Mouse (Mus musculus): ENCODE results near the gene Acr.

The Acr gene

DNA sequence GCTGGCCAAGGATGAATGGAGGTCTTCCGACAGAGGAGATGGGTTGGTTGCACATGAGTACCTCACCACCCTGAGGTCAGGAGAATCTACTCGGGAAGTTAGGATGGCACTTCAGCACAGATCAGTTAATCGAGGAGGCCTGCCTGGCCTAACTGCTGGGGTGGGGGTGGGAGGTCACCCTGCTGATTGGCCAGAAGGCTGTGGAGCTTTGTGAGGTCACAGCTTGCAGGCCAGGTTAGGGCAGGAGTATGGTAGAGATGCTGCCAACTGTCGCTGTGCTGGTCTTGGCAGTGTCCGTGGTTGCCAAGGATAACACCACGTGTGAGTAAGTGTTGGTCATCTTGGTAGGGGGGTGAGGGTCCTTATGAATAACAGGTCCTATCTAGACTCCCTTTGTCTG is at the start of gene Acr:
Gene Acr, plus strand, starts transcription at position 213 of the 400 bp plus-strand sequence.
- DNase-seq: no peak

DNA sequence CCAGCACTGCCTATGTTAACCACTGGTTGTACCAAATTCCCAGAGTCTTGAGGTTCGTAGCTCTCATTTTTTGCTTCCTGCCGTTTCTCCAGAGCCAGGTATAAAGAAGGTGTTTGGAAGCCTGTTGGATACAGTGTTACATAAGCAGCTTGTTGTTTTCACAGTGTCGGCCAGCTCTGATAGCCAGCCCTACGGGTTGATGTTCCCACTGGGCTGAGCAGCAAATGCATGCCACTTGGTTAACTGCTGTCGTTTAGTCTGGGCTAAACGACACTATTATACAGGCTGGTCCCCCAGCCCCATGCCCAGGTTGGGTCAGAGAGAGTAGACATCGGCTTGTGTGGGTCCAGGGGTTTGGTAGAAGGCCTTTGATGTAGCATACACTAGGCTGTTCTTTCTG is 46.2 kb upstream of the Acr start:
- DNase-seq: no peak

DNA sequence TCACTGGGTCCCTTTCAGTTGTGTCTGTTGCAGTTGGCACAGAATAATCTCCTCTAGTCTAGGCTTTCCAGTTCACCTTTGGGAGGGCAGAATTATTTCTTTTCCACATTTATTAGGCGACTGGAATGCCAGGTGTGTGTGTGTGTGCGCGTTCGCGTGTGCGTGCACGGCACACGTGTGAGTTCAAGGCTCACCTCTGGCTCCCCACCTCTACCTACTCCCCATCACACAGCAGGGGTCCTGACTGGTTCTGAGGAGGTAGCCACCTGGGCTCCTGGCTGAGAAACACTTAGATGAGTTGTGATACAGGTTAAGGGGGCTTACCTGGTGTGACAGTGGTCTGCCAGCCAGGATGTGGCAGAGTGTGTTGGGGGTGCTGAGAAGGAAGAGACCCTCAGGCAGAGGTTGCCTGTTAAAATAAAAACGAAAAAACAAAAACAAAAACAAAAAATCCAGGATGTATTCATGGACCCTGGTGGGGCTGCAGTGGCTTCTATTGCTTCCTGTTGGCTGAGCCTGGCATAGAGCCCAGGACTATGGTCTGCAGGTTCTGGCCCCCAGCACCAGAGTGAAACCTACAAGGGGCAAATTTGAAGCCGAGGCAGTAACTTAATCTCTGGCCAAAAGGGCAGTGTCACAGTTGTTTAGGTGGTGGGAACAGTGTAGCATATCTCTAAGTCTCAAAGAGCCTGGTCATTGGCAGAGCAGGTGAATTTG is 45.4 kb upstream of the Acr start:
- DNase-seq: no peak

DNA sequence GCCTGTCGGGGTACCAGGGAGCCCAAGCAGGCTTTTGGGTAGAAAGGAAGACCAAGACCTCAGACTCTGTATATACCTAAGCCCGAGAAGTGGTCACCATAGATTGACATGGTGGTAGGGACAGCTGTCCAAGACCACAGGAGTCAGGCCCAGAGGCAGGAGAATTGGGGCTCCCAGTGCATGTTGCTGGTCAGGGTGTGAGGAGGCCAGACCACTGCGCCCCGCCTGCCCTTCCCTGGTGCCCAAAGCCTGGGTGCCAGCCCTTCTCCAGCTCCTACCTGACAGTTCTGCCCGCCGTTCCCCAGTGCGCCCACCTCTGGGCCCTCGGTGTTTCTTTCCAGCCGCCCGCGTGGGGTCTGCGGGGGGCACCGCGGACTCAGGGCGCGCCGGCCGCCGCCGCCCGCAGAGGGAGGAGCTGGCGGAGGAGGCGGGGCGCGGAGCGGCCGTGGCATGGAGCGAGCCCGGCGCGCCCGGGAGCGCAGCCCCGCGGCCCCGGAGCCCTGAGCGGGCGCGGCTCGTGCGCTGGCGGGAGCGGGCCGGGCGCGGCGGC is 44.8 kb upstream of the Acr start:
- no peak for DNase-seq

DNA sequence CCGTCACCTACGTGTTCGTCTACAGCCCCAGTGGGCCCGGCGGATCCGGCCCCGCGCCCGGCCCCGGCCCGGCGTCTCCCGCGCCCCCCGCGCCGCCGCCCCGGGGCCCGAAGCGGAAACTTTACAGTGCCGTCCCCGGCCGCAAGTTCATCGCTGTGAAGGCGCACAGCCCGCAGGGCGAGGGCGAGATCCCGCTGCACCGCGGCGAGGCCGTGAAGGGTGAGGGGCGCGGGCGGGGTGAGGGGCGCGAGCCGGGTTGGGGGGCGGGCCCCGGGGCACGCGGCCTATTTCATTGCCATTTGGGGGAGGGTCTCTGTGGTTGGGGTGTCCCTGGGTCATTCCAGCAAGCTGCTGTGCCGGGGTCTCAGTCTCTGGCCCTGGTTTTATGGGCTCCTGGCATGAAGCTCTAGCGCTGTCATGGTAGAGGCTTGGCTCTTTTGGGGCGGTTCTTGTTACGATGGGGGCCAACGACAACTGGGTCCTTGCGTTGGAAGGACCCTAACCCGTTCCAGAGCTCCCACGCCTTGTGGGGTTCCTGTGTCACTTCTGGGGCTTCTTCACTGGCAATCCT is 44.0 kb upstream of the Acr start:
- no peak for DNase-seq

DNA sequence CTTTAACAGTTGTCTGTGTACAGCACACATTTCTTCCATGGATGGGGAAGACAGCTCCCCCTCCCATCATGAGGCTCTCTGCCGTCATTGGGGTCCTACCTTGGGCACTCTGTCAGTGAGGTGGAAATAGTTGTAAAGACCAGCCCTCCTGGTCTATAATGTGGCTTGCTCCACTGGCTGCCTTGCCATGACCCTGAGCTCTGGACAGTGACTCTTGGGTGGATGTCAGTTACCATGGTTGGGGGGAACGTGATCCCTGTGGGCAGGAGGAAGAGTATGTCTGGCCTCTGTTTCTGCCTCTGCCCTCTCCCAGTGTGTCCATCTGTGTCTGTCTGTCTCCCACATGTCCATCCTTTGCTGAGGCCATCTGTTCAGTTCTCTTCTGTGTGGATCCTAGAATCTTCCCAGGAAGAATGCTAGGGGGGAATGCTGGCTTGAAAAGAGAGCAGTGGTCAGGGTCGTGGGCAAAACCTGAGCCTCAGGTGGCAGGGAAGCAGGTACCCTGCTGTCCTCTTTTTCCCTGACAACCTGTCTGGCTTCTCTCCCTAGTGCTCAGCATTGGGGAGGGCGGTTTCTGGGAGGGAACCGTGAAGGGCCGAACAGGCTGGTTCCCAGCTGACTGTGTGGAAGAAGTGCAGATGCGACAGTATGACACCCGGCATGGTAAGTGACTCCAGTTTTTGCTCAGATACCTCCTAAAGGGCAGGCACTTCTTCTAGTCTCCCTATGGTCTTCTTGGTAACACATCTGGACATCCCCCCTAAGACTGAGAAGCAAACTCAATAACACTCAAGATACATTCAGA is 43.3 kb upstream of the Acr start:
- no peak for DNase-seq

DNA sequence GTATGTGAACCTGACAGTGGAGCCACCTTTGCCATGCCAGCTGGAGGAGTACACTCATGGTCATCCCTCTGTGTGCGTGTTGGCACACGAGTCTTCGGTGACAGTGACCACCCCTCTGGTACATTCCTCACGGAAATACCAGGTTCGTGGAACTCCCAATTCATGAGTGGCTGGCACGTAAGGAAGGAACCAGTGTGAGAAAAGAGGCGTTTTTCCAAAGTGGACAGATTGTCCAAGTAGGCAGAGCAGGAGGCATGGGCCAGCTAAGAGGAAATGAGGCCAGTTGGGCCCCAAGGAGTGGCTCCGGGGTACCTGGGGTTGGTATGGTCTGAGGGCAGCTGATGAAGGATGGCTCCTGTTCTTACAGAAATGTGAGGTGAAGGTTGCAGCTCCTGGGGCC is 42.7 kb upstream of the Acr start:
- no peak for DNase-seq

DNA sequence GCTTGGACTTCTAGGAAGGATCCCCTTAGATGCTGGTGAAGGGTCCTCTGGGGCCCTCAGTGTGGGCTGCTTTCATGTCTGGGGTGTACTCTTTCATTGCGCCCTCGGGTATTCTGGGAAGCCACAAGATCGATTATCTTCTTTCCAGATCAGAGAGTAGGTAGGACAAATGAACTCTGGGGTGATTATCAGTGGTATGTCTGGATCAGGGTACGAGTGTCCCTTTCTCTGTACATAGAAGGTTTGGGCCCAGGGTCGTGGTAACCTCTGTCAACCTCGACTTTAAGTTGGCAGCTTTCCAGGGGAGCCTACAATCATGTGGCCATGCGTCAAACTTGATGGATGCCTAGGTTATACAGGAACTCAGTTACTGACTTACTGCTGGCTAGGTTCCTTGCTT is 42.2 kb upstream of the Acr start:
- no peak for DNase-seq

DNA sequence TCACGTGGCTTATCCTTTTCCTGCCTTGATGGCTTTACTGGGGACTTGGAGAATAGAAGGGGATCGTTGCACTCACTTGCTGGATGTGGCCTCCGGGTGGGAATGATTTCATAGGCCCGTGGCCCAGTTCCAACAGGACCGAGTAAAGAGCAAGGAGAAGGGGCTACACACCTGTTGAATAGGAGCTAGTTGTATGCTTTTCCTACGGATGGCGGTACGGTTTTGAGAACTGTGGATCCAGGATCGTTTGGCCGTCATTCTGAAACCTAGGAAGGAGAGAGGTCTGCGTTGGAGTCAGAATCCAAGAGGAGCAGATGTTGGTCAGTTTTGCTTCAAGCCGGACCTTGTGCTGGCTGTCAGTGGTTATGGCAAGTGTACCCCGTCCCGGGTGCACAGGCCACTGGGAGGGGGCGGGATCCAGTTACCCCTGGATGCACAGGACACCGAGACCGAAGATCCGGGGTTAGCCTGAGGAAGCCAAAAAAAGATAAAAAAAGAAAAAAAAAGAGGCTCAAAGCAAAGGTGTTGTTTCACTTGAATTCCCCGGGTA is 41.3 kb upstream of the Acr start:
- DNase-seq: no peak

DNA sequence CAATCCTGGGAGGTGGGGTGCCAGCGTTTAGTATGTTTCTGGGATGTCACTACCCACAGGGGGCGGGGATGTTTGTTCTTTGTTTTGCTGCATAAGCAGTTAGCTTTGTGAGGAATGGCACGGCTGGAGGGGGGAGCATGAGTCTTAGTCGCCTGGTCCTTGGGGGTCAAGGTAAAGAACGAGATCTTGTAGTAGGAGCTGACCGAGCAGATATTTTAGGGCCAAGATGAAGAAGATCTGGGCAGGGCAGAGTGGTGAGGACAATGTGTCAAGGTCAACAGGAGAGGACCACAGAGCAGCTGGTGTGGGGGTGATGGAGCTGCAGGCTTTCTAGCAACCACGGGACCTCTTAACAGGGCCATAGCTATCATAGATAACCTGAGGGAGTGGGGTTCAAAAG is 40.7 kb upstream of the Acr start:
- no peak for DNase-seq

DNA sequence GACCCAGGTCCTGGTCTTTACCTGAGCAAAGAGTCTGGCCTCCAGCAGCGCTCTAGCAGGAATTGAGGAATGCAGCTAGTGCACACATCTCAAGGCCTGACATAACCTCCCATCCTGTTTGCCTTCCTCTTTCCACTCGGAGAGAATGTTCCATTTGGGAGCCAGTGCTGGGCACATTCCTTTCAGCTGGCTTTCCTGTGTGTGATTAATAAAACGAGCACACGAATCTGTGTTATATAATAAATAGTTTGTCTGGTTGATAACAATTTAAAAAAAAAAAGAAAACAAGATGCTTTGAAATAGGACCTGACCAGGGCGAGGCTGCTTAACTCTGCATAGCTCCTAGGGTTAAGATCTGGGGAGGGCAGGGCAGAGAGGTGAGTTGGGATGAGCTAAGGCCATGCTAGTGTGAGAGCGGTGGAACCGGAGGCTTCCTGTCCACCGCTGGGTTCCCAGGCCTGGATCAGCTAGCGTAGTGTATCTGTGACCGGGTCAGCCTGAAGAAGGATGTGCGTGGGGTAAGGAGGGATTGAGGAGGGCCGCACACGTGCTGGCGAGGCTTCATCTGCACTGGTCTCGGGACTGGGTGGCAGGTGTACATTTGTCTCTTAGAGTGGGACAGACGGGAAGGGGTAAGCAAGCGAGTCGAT is 39.8 kb upstream of the Acr start:
- no peak for DNase-seq

DNA sequence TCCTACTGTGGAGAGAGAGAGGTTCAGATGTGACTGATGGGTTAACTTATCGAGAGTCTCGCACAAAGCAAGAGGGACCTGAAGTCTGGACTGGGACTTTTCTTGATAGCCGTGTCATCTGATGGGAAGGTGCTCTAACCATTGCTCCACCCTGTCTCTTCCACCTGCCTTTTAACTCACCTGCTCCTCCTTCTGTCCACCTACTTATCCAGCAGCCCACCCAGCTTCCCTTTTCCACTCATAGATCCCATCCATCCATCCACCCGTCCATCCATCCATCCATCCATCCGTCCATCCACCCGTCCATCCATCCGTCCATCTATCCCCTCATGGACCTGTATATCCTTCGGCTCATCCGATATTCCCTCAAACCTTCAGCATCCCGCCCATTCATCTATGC is 39.2 kb upstream of the Acr start:
- DNase-seq: no peak

DNA sequence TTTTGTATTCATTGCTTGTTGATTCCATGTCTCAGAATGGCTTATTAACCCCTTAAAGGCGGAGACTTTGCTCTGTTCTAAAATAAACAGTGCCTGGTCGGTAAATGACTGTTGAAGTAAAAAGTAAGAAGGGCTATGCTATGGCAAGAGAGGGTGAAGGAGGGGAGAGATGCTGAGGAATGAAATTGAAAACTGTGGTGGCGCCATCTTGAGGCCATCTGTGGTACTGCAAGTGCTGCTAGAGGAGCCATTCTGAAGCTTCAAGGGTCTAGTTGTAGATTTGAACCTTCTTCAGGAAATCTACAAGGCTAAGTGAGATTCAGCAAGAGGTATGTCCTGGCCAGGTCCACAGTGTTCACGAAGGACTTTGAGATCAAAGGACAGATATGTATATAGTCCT is 37.8 kb upstream of the Acr start:
- DNase-seq: peak; percentile 69

DNA sequence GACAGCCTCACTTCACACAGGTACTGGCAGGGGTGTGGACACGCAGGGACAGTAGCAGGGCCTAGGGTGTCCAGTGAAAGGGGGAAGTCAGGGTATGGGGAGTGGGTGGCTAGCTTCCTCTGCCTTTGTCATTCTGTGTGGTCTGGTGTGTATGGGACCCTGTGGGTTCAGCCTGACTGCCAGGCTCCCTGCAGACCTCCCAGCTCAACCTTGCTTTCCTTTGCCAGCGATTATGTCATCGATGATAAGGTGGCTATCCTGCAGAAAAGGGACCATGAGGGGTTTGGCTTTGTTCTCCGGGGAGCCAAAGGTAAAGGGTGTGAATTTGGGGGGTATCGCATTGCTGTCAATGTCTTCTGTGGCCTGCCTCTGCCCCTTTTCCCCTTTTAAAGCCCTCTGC is 36.7 kb upstream of the Acr start:
- no peak for DNase-seq

DNA sequence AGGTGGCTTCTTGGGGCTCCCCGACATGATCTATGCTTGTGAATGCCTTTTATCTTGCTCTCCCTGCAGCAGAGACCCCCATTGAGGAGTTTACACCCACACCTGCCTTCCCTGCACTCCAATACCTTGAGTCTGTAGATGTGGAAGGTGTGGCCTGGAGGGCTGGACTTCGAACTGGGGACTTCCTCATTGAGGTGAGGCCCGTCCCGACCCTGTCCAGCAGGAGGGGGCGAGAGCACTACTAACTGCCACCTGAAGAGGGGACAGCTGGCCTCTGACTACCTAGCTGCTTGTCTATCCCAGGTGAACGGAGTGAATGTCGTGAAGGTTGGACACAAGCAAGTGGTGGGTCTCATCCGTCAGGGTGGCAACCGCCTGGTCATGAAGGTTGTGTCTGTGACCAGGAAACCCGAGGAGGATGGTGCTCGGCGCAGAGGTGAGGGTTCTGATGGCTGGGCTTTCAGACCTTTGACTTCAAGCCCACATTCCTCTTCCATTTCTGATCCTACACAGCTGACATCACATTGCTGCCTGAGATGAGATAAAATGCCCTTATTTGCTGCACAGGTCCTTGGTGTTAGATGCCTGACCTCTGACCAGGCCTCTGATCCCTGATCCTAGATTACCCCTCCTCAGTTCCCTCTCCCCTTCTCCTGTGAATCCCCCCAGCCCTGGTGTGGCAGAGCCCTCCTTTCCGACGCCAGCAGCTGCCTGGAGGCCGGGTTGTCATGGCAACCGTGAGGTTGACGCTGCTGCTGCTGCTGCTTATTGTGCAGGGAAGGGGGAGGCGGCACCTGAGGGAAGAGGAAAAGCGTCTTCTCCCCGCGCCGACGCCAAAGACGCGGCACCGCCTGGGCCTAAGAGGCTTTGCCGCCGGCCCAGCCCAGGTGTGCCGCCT is 35.9 kb upstream of the Acr start:
- DNase-seq: peak; percentile 89

DNA sequence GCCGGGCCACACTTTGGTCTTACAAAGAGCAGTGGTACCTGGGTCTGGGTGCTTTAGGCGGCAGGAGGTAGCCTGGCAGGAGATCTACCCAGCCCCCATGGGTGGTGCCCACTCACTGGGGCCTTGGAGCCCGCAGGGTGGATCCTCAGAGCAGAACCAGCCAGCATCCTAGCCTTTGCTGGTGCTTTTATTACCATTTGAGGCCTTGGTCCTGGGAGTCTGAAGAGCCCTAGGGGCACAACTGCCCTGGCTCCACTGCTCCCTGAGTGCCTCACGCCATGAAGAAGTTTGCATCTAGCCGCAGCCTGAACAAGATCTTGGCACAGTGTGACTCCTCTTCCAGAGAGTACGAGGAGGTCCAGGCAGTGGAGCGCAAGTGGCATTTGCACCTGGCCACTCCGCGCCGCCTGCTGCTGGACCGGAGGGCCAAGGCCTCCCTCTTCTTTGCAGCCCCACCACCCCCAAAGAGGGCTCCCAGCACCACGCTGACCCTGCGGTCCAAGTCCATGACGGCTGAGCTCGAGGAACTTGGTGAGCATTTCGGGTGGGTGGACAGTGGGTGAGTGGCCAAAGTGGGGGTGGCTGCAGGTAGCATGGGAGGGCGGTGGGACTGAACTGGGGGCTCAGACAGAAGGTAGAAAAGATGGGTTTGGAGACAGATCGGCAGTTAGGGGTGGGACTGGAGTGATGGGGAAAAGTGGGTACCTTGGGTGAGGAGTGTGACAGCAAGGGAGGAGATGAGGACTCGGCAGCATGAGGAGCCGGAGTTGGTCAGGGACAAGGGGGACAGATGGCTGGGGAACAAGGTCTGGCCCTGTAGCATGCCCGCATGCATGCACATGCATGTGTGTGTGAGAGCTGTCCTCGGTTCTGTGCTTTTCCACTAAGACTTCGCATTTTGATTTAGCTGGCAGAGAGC is 34.9 kb upstream of the Acr start:
- no peak for DNase-seq

DNA sequence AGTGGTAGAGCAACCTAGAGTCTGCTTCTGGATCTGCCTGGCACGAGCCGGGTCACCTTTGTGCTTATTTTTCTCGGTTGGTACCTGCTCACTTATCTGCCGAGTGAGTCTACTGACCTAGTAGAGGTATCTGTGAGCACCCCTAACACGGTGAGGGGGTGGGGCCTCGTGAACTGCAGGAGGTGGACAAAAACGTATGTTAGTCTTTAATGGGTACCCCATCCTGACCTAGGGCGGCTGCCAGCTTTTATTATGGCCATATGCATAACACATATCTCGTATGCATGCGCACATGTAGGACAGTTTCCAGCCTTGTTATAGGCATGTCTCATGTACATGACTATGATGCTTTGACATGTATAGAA is 34.3 kb upstream of the Acr start:
- no peak for DNase-seq

DNA sequence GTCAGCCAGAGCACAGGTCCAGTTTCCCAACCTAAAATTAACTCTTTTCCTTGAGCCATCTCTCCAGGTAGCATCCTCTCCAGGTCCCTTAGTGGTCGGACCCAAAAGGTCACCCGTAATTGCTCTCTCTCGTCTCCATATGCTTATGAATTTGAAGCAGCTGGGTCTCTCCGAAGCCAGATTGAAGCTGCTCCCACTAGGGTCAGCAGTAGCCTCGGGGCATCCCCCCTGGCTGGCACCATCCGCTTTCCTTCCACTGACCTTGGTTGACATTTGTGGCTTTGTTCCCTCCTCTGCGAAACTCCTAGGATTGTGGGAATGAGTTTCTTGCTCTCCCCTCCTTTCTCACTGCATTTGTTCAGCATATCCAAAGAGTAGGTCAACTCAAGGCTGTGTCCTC is 24.0 kb upstream of the Acr start:
- DNase-seq: no peak

DNA sequence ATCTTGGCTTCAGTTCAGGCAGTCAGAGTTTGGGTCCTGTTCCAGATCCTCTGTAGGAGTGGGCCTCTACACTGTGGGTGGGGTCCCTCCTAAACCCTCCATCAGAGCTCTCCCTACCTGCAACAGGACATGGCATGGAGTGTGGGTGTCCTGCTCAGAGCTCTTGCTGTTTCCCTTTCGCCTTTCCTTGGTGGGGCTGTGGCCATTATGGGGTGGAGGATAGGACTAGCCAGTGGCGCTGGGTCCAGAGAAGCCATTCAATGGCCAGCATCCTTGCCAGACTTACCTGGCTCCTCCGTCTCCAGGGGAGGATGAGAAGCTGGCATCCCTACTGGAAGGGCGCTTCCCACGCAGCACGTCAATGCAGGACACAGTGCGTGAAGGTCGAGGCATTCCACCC is 20.8 kb upstream of the Acr start:
- no peak for DNase-seq

DNA sequence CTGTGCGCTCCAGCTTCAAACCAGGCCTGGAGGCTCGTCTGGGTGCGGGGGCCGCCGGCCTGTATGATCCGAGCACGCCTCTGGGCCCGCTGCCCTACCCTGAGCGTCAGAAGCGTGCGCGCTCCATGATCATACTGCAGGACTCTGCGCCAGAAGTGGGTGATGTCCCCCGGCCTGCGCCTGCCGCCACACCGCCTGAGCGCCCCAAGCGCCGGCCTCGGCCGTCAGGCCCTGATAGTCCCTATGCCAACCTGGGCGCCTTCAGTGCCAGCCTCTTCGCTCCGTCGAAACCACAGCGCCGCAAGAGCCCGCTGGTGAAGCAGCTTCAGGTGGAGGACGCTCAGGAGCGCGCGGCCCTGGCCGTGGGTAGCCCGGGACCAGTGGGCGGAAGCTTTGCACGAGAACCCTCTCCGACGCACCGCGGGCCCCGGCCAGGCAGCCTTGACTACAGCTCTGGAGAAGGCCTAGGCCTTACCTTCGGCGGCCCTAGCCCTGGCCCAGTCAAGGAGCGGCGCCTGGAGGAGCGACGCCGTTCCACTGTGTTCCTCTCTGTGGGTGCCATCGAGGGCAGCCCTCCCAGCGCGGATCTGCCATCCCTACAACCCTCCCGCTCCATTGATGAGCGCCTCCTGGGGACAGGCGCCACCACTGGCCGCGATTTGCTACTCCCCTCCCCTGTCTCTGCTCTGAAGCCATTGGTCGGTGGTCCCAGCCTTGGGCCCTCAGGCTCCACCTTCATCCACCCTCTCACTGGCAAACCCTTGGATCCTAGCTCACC is 20.1 kb upstream of the Acr start:
- DNase-seq: no peak
